Mouse (Mus musculus) embryonic facial prominence, embryonic 10.5 days (tissue): ENCODE data around the gene Rasa3. TPM values are rescaled to one million over a fixed set of nuclear protein-coding genes. Genes with fewer than 3 reads are reported as not detected.
A peak's percentile ranks its signal among the peaks of the same experiment; 100 is the strongest.

Source experiments
- DNase-seq: peaks from one replicate; pipeline ENCODE4 v3.0.0-alpha.2; 2017; ENCODE audit warnings: low spot score
- H3K27ac ChIP-seq: fragments of 300-500 bp; sonication (generic); replicated peaks from 2 replicates; pipeline ENCODE4 v1.5.1; 2016; ENCODE audit warnings: mild to moderate bottlenecking
- H3K27me3 ChIP-seq: fragments of 300-500 bp; sonication (generic); replicated peaks from 2 replicates; pipeline ENCODE4 v1.6.1; 2016; ENCODE audit warnings: low read depth, mild to moderate bottlenecking; ENCODE audit not compliant: poor library complexity, severe bottlenecking
- H3K36me3 ChIP-seq: fragments of 300-500 bp; sonication (generic); replicated peaks from 2 replicates; pipeline ENCODE4 v1.6.1; 2016; ENCODE audit warnings: mild to moderate bottlenecking, moderate library complexity
- H3K4me1 ChIP-seq: fragments of 300-500 bp; sonication (generic); 2 replicates; pipeline ENCODE4 v1.6.1; 2016
- H3K4me3 ChIP-seq: fragments of 300-500 bp; sonication (generic); 2 replicates; pipeline ENCODE4 v1.5.1; 2016; ENCODE audit warnings: mild to moderate bottlenecking, moderate library complexity
- H3K9me3 ChIP-seq: fragments of 300-500 bp; sonication (generic); 2 replicates; pipeline ENCODE4 v1.6.1; 2016; ENCODE audit warnings: mild to moderate bottlenecking
- WGBS: fragments of 180-500 bp; shearing (Covaris S2); methylation state at CpG from one replicate; pipeline ENCODE4 v1.1.7; 2016; 5-methylcytosine and 5-hydroxymethylcytosine counted together
- polyA plus RNA-seq: library from polyadenylated mRNA; unstranded; fragments of >200 nt; fragmentation: Nextera tagmentation; extraction: Ambion mirVana; gene quantifications from 2 replicates; pipeline ENCODE4 v1.2.1, GENCODE M21; 2016

The Rasa3 gene
- polyA plus RNA-seq, 1 experiment from 2014 or later, result 26.3 TPM

- Histone ChIP-seq H3K27ac (peak overlapping the region; percentile 82), H3K27me3 (no peaks in the 10 kb centered on the region), H3K9me3 (peaks cover 6% of the 10 kb centered on the region; the same call in 1 of the 2 replicates), H3K36me3 (peaks cover 11% of the 10 kb centered on the region), H3K4me1 (peaks cover 37% of the 10 kb centered on the region), H3K4me3 (no peak overlapping the region)
- peak; percentile 41 for DNase-seq
- 37% methylated on average over 10 of the region's 10 CpGs for WGBS
These were observed 53.4 kb downstream of the Rasa3 start for GRCm38 (mm10) chr8:13623911-13624421.

- no peaks in the 10 kb centered on the region for H3K27me3 ChIP-seq
- DNase-seq, result peak; percentile 59
- H3K9me3 ChIP-seq, result peaks cover 6% of the 10 kb centered on the region; the same call in 1 of the 2 replicates
- peak overlapping the region; percentile 82 for H3K27ac ChIP-seq
- H3K4me3 ChIP-seq, result no peak overlapping the region
- 31% methylated on average over 9 of the region's 9 CpGs for WGBS
- H3K36me3 ChIP-seq, result peaks cover 11% of the 10 kb centered on the region
- H3K4me1 ChIP-seq, result peaks cover 37% of the 10 kb centered on the region
These were observed 54.2 kb downstream of the Rasa3 start for GRCm38 (mm10) chr8:13623038-13623750.

GRCm38 (mm10) chr8:13620226-13620920, 57.0 kb downstream of the Rasa3 start:
- WGBS, result 90% methylated on average over 9 of the region's 9 CpGs
- DNase-seq, result no peak
- no peaks in the 10 kb centered on the region for H3K9me3 ChIP-seq
- no peak overlapping the region for H3K27ac ChIP-seq
- H3K36me3 ChIP-seq, result no peaks in the 10 kb centered on the region
- no peaks in the 10 kb centered on the region for H3K27me3 ChIP-seq
- no peak overlapping the region for H3K4me3 ChIP-seq
- H3K4me1 ChIP-seq, result peaks cover 30% of the 10 kb centered on the region

GRCm38 (mm10) chr8:13616831-13617505, 60.4 kb downstream of the Rasa3 start:
- 88% methylated on average over 17 of the region's 17 CpGs for WGBS
- Histone ChIP-seq H3K9me3 (peaks cover 5% of the 10 kb centered on the region; the same call in 1 of the 2 replicates), H3K27me3 (no peaks in the 10 kb centered on the region), H3K4me1 (peaks cover 9% of the 10 kb centered on the region), H3K27ac (no peak overlapping the region), H3K36me3 (peaks cover 23% of the 10 kb centered on the region), H3K4me3 (no peak overlapping the region)
- DNase-seq, result no peak

GRCm38 (mm10) chr8:13614924-13615391, 62.4 kb downstream of the Rasa3 start:
- Histone ChIP-seq H3K4me1 (peaks cover 9% of the 10 kb centered on the region), H3K9me3 (peaks cover 5% of the 10 kb centered on the region; the same call in 1 of the 2 replicates), H3K4me3 (no peak overlapping the region), H3K36me3 (peaks cover 24% of the 10 kb centered on the region), H3K27me3 (no peaks in the 10 kb centered on the region), H3K27ac (no peak overlapping the region; the same call in 1 of the 2 replicates)
- 42% methylated on average over 10 of the region's 10 CpGs for WGBS
- no peak for DNase-seq

- H3K27me3 ChIP-seq, result no peaks in the 10 kb centered on the region
- H3K27ac ChIP-seq, result no peak overlapping the region
- H3K4me3 ChIP-seq, result no peak overlapping the region
- DNase-seq, result no peak
- peaks cover 9% of the 10 kb centered on the region for H3K4me1 ChIP-seq
- peaks cover 5% of the 10 kb centered on the region; the same call in 1 of the 2 replicates for H3K9me3 ChIP-seq
- WGBS, result 91% methylated on average over 9 of the region's 9 CpGs
- peaks cover 24% of the 10 kb centered on the region for H3K36me3 ChIP-seq
These were observed 63.3 kb downstream of the Rasa3 start for GRCm38 (mm10) chr8:13614136-13614535.

GRCm38 (mm10) chr8:13611702-13612101, 65.7 kb downstream of the Rasa3 start:
- no peak overlapping the region for H3K27ac ChIP-seq
- H3K9me3 ChIP-seq, result peaks cover 5% of the 10 kb centered on the region; the same call in 1 of the 2 replicates
- peaks cover 9% of the 10 kb centered on the region for H3K4me1 ChIP-seq
- H3K27me3 ChIP-seq, result no peaks in the 10 kb centered on the region
- no peak for DNase-seq
- WGBS, result 93% methylated on average over 12 of the region's 12 CpGs
- peaks cover 24% of the 10 kb centered on the region for H3K36me3 ChIP-seq
- no peak overlapping the region for H3K4me3 ChIP-seq

GRCm38 (mm10) chr8:13609971-13610370, 67.4 kb downstream of the Rasa3 start:
- peaks cover 5% of the 10 kb centered on the region; the same call in 1 of the 2 replicates for H3K9me3 ChIP-seq
- WGBS, result 91% methylated on average over 5 of the region's 5 CpGs
- no peak overlapping the region for H3K4me3 ChIP-seq
- no peak for DNase-seq
- peaks cover 33% of the 10 kb centered on the region for H3K36me3 ChIP-seq
- no peak overlapping the region for H3K27ac ChIP-seq
- peaks cover 6% of the 10 kb centered on the region for H3K4me1 ChIP-seq
- no peaks in the 10 kb centered on the region for H3K27me3 ChIP-seq

GRCm38 (mm10) chr8:13608946-13609345, 68.5 kb downstream of the Rasa3 start:
- H3K4me1 ChIP-seq, result no peaks in the 10 kb centered on the region
- no peak overlapping the region for H3K4me3 ChIP-seq
- H3K27me3 ChIP-seq, result no peaks in the 10 kb centered on the region
- no peak overlapping the region for H3K27ac ChIP-seq
- WGBS, result 93% methylated on average over 6 of the region's 6 CpGs
- peaks cover 37% of the 10 kb centered on the region for H3K36me3 ChIP-seq
- DNase-seq, result no peak
- peaks cover 5% of the 10 kb centered on the region; the same call in 1 of the 2 replicates for H3K9me3 ChIP-seq

GRCm38 (mm10) chr8:13605920-13606480, 71.4 kb downstream of the Rasa3 start:
- H3K9me3 ChIP-seq, result no peaks in the 10 kb centered on the region
- no peaks in the 10 kb centered on the region for H3K4me1 ChIP-seq
- DNase-seq, result no peak
- no peaks in the 10 kb centered on the region for H3K27me3 ChIP-seq
- no peak overlapping the region for H3K4me3 ChIP-seq
- WGBS, result 85% methylated on average over 7 of the region's 7 CpGs
- H3K36me3 ChIP-seq, result peaks cover 25% of the 10 kb centered on the region
- no peak overlapping the region for H3K27ac ChIP-seq

- H3K27me3 ChIP-seq, result no peaks in the 10 kb centered on the region
- H3K4me3 ChIP-seq, result no peak overlapping the region
- peaks cover 4% of the 10 kb centered on the region; the same call in 1 of the 2 replicates for H3K4me1 ChIP-seq
- no peak overlapping the region for H3K27ac ChIP-seq
- peak; percentile 58 for DNase-seq
- 0 out of 2 replicates have a peak, but pooled peaks cover under 1% of the 10 kb centered on the region for H3K9me3 ChIP-seq
- 56% methylated on average over 8 of the region's 8 CpGs for WGBS
- peaks cover 32% of the 10 kb centered on the region for H3K36me3 ChIP-seq
These were observed 74.8 kb downstream of the Rasa3 start for GRCm38 (mm10) chr8:13602621-13603020.

GRCm38 (mm10) chr8:13601166-13601565, 76.2 kb downstream of the Rasa3 start:
- no peak for DNase-seq
- Histone ChIP-seq H3K27me3 (no peaks in the 10 kb centered on the region), H3K4me1 (peaks cover 4% of the 10 kb centered on the region; the same call in 1 of the 2 replicates), H3K9me3 (0 out of 2 replicates have a peak, but pooled peaks cover 5% of the 10 kb centered on the region), H3K36me3 (peaks cover 47% of the 10 kb centered on the region), H3K27ac (no peak overlapping the region), H3K4me3 (no peak overlapping the region)
- 87% methylated on average over 11 of the region's 11 CpGs for WGBS
